Mouse (Mus musculus): ENCODE results near the gene Sdk1. TPM values are rescaled to one million over a fixed set of nuclear protein-coding genes. Genes with fewer than 3 reads are reported as not detected.

Gene Sdk1
- polyA plus RNA-seq, 1 experiment from 2014 or later: 2.3 TPM

GRCm38 (mm10) chr5:141897481-141897880, 656.2 kb downstream of the Sdk1 start:
- H3K9ac ChIP-seq (ENCODE audit: low read length): no peak overlapping the region
- H3K4me1 ChIP-seq (ENCODE audit: control insufficient read depth, insufficient read depth, low read length): no peaks in the 10 kb centered on the region
- no peaks in the 10 kb centered on the region for H3K27me3 ChIP-seq (ENCODE audit: control insufficient read depth, insufficient read depth, low read length)
- DNase-seq (ENCODE audit: low spot score): no peak
- H3K9me3 ChIP-seq (ENCODE audit: control insufficient read depth, low read length): no peaks in the 10 kb centered on the region
- no peaks in the 10 kb centered on the region for H3K36me3 ChIP-seq (ENCODE audit: control insufficient read depth, insufficient read depth, low read length)
- H3K27ac ChIP-seq (ENCODE audit: low read depth, low read length): no peak overlapping the region
- no peak overlapping the region for H3K4me2 ChIP-seq (ENCODE audit: low read depth)
- no peak for ATAC-seq (ENCODE audit: insufficient read depth, low FRiP score, low TSS enrichment)
- no peak overlapping the region for H3K4me3 ChIP-seq (ENCODE audit: low read depth, low read length)
- 51% methylated on average over 2 of the region's 2 CpGs for WGBS

GRCm38 (mm10) chr5:141899751-141900150, 658.5 kb downstream of the Sdk1 start:
- WGBS: 87% methylated on average over 7 of the region's 7 CpGs
- no peak overlapping the region for H3K4me3 ChIP-seq (ENCODE audit: low read depth, low read length)
- H3K27me3 ChIP-seq (ENCODE audit: control insufficient read depth, insufficient read depth, low read length): no peaks in the 10 kb centered on the region
- no peaks in the 10 kb centered on the region for H3K36me3 ChIP-seq (ENCODE audit: control insufficient read depth, insufficient read depth, low read length)
- no peak overlapping the region for H3K4me2 ChIP-seq (ENCODE audit: low read depth)
- DNase-seq (ENCODE audit: low spot score) (no peak), ATAC-seq (ENCODE audit: insufficient read depth, low FRiP score, low TSS enrichment) (no peak)
- no peak overlapping the region for H3K9ac ChIP-seq (ENCODE audit: low read length)
- H3K9me3 ChIP-seq (ENCODE audit: control insufficient read depth, low read length): no peaks in the 10 kb centered on the region
- H3K27ac ChIP-seq (ENCODE audit: low read depth, low read length): no peak overlapping the region
- no peaks in the 10 kb centered on the region for H3K4me1 ChIP-seq (ENCODE audit: control insufficient read depth, insufficient read depth, low read length)

GRCm38 (mm10) chr5:141902544-141903250, 661.4 kb downstream of the Sdk1 start:
- no peak overlapping the region for H3K27ac ChIP-seq (ENCODE audit: low read depth, low read length)
- no peak overlapping the region for H3K9ac ChIP-seq (ENCODE audit: low read length)
- 65% methylated on average over 16 of the region's 16 CpGs for WGBS
- no peak for ATAC-seq (ENCODE audit: insufficient read depth, low FRiP score, low TSS enrichment)
- H3K36me3 ChIP-seq (ENCODE audit: control insufficient read depth, insufficient read depth, low read length): no peaks in the 10 kb centered on the region
- H3K27me3 ChIP-seq (ENCODE audit: control insufficient read depth, insufficient read depth, low read length): no peaks in the 10 kb centered on the region
- H3K4me2 ChIP-seq (ENCODE audit: low read depth): no peak overlapping the region
- H3K4me1 ChIP-seq (ENCODE audit: control insufficient read depth, insufficient read depth, low read length): no peaks in the 10 kb centered on the region
- no peaks in the 10 kb centered on the region for H3K9me3 ChIP-seq (ENCODE audit: control insufficient read depth, low read length)
- no peak overlapping the region for H3K4me3 ChIP-seq (ENCODE audit: low read depth, low read length)
- no peak for DNase-seq (ENCODE audit: low spot score)

- Histone ChIP-seq H3K36me3 (ENCODE audit: control insufficient read depth, insufficient read depth, low read length) (no peaks in the 10 kb centered on the region), H3K4me2 (ENCODE audit: low read depth) (no peak overlapping the region), H3K9ac (ENCODE audit: low read length) (no peak overlapping the region), H3K27ac (ENCODE audit: low read depth, low read length) (no peak overlapping the region), H3K9me3 (ENCODE audit: control insufficient read depth, low read length) (no peaks in the 10 kb centered on the region), H3K4me3 (ENCODE audit: low read depth, low read length) (no peak overlapping the region), H3K27me3 (ENCODE audit: control insufficient read depth, insufficient read depth, low read length) (no peaks in the 10 kb centered on the region), H3K4me1 (ENCODE audit: control insufficient read depth, insufficient read depth, low read length) (no peaks in the 10 kb centered on the region)
- 86% methylated on average over 3 of the region's 3 CpGs for whole genome bisulfite sequencing
- ATAC-seq (ENCODE audit: insufficient read depth, low FRiP score, low TSS enrichment) (no peak), DNase-seq (ENCODE audit: low spot score) (no peak)
Observed at GRCm38 (mm10) chr5:141910444-141910843, 669.2 kb downstream of the Sdk1 start.

GRCm38 (mm10) chr5:141910886-141911285, 669.6 kb downstream of the Sdk1 start:
- DNase-seq (ENCODE audit: low spot score): no peak
- no peak overlapping the region for H3K4me3 ChIP-seq (ENCODE audit: low read depth, low read length)
- WGBS: 62% methylated on average over 8 of the region's 8 CpGs

GRCm38 (mm10) chr5:141912881-141913280, 671.6 kb downstream of the Sdk1 start:
- no peak overlapping the region for H3K27ac ChIP-seq (ENCODE audit: low read depth, low read length)
- no peak for DNase-seq (ENCODE audit: low spot score)
- H3K9ac ChIP-seq (ENCODE audit: low read length): no peak overlapping the region
- no peaks in the 10 kb centered on the region for H3K36me3 ChIP-seq (ENCODE audit: control insufficient read depth, insufficient read depth, low read length)
- no peaks in the 10 kb centered on the region for H3K4me1 ChIP-seq (ENCODE audit: control insufficient read depth, insufficient read depth, low read length)
- H3K4me2 ChIP-seq (ENCODE audit: low read depth): no peak overlapping the region
- H3K4me3 ChIP-seq (ENCODE audit: low read depth, low read length): no peak overlapping the region
- no peaks in the 10 kb centered on the region for H3K9me3 ChIP-seq (ENCODE audit: control insufficient read depth, low read length)
- no peaks in the 10 kb centered on the region for H3K27me3 ChIP-seq (ENCODE audit: control insufficient read depth, insufficient read depth, low read length)
- WGBS: 88% methylated on average over 7 of the region's 7 CpGs
- no peak for ATAC-seq (ENCODE audit: insufficient read depth, low FRiP score, low TSS enrichment)

More at GRCm38 (mm10) chr5:141910886-141911285, 669.6 kb downstream of the Sdk1 start:
- Histone ChIP-seq H3K4me1 (ENCODE audit: control insufficient read depth, insufficient read depth, low read length) (no peaks in the 10 kb centered on the region), H3K4me2 (ENCODE audit: low read depth) (no peak overlapping the region), H3K27me3 (ENCODE audit: control insufficient read depth, insufficient read depth, low read length) (no peaks in the 10 kb centered on the region), H3K9ac (ENCODE audit: low read length) (no peak overlapping the region), H3K27ac (ENCODE audit: low read depth, low read length) (no peak overlapping the region), H3K36me3 (ENCODE audit: control insufficient read depth, insufficient read depth, low read length) (no peaks in the 10 kb centered on the region), H3K9me3 (ENCODE audit: control insufficient read depth, low read length) (no peaks in the 10 kb centered on the region)
- no peak for ATAC-seq (ENCODE audit: insufficient read depth, low FRiP score, low TSS enrichment)

- Histone ChIP-seq H3K27ac (ENCODE audit: low read depth, low read length) (no peak overlapping the region), H3K4me1 (ENCODE audit: control insufficient read depth, insufficient read depth, low read length) (no peaks in the 10 kb centered on the region), H3K27me3 (ENCODE audit: control insufficient read depth, insufficient read depth, low read length) (no peaks in the 10 kb centered on the region), H3K9me3 (ENCODE audit: control insufficient read depth, low read length) (no peaks in the 10 kb centered on the region), H3K9ac (ENCODE audit: low read length) (no peak overlapping the region), H3K36me3 (ENCODE audit: control insufficient read depth, insufficient read depth, low read length) (no peaks in the 10 kb centered on the region), H3K4me2 (ENCODE audit: low read depth) (no peak overlapping the region), H3K4me3 (ENCODE audit: low read depth, low read length) (no peak overlapping the region)
- ATAC-seq (ENCODE audit: insufficient read depth, low FRiP score, low TSS enrichment) (no peak), DNase-seq (ENCODE audit: low spot score) (no peak)
- 54% methylated on average over 2 of the region's 2 CpGs for WGBS
Observed at GRCm38 (mm10) chr5:141916954-141917353, 675.7 kb downstream of the Sdk1 start.

- Histone ChIP-seq H3K4me2 (ENCODE audit: low read depth) (no peak overlapping the region), H3K9ac (ENCODE audit: low read length) (no peak overlapping the region), H3K9me3 (ENCODE audit: control insufficient read depth, low read length) (no peaks in the 10 kb centered on the region), H3K27ac (ENCODE audit: low read depth, low read length) (no peak overlapping the region), H3K27me3 (ENCODE audit: control insufficient read depth, insufficient read depth, low read length) (no peaks in the 10 kb centered on the region), H3K4me3 (ENCODE audit: low read depth, low read length) (no peak overlapping the region), H3K4me1 (ENCODE audit: control insufficient read depth, insufficient read depth, low read length) (no peaks in the 10 kb centered on the region), H3K36me3 (ENCODE audit: control insufficient read depth, insufficient read depth, low read length) (no peaks in the 10 kb centered on the region)
- no peak for ATAC-seq (ENCODE audit: insufficient read depth, low FRiP score, low TSS enrichment)
- 81% methylated on average over 9 of the region's 9 CpGs for WGBS
- DNase-seq (ENCODE audit: low spot score): no peak
Observed at GRCm38 (mm10) chr5:141939000-141939399, 697.7 kb downstream of the Sdk1 start.

GRCm38 (mm10) chr5:141940636-141941035, 699.3 kb downstream of the Sdk1 start:
- Histone ChIP-seq H3K27ac (ENCODE audit: low read depth, low read length) (no peak overlapping the region), H3K4me3 (ENCODE audit: low read depth, low read length) (no peak overlapping the region), H3K4me1 (ENCODE audit: control insufficient read depth, insufficient read depth, low read length) (no peaks in the 10 kb centered on the region), H3K9me3 (ENCODE audit: control insufficient read depth, low read length) (no peaks in the 10 kb centered on the region), H3K4me2 (ENCODE audit: low read depth) (no peak overlapping the region), H3K9ac (ENCODE audit: low read length) (no peak overlapping the region), H3K27me3 (ENCODE audit: control insufficient read depth, insufficient read depth, low read length) (no peaks in the 10 kb centered on the region), H3K36me3 (ENCODE audit: control insufficient read depth, insufficient read depth, low read length) (no peaks in the 10 kb centered on the region)
- ATAC-seq (ENCODE audit: insufficient read depth, low FRiP score, low TSS enrichment) (no peak), DNase-seq (ENCODE audit: low spot score) (no peak)
- WGBS: 95% methylated on average over 8 of the region's 8 CpGs
